Mouse (Mus musculus) testis, adult 2 months (tissue): ENCODE results near the gene Stk25. TPM values are rescaled to one million over a fixed set of nuclear protein-coding genes. Genes with fewer than 3 reads are reported as not detected.

Experiments used
- H3K27ac ChIP-seq: fragments of 200-500 bp; 2 replicates; pipeline ENCODE4 v1.5.1; 2012; ENCODE audit warnings: low read depth, low read length; ENCODE audit not compliant: control insufficient read depth, insufficient read depth
- H3K27me3 ChIP-seq: fragments of 200-500 bp; 2 replicates; pipeline ENCODE4 v1.6.1; 2012; ENCODE audit warnings: mild to moderate bottlenecking, low read length, moderate library complexity; ENCODE audit not compliant: control insufficient read depth, insufficient read depth
- H3K36me3 ChIP-seq: fragments of 200-500 bp; 2 replicates; pipeline ENCODE4 v1.6.1; 2012; ENCODE audit warnings: mild to moderate bottlenecking, low read length; ENCODE audit not compliant: control insufficient read depth, insufficient read depth
- H3K4me1 ChIP-seq: fragments of 200-500 bp; 2 replicates; pipeline ENCODE4 v1.6.1; 2012; ENCODE audit warnings: low read length; ENCODE audit not compliant: control insufficient read depth, insufficient read depth
- H3K4me3 ChIP-seq: fragments of 200-500 bp; 2 replicates; pipeline ENCODE4 v1.5.1; 2012; ENCODE audit warnings: low read depth, mild to moderate bottlenecking, low read length, moderate library complexity, mixed read lengths; ENCODE audit not compliant: control insufficient read depth
- CTCF ChIP-seq: fragments of 200-500 bp; IDR thresholded peaks from 2 replicates; pipeline ENCODE4 v1.5.1; 2012; ENCODE audit warnings: low read depth, mild to moderate bottlenecking, inconsistent platforms, low read length, moderate library complexity; ENCODE audit not compliant: control insufficient read depth, insufficient read depth, insufficient replicate concordance
- POLR2A ChIP-seq: fragments of 200-500 bp; IDR thresholded peaks from 2 replicates; pipeline ENCODE4 v1.6.1; 2012; ENCODE audit warnings: low read depth, mild to moderate bottlenecking, inconsistent platforms, low read length, moderate library complexity; ENCODE audit not compliant: control insufficient read depth
- polyA plus RNA-seq: library from polyadenylated mRNA; depleted of rRNA; stranded (reverse); fragments of >200 nt; gene quantifications from 2 replicates; pipeline ENCODE4 v1.2.3, GENCODE M21; 2012

Gene Stk25
- polyA plus RNA-seq, 1 experiment = 191 TPM

GRCm38 (mm10) chr1:93693943-93694342 is 35.5 kb upstream of the Stk25 start:
- no peak for TF ChIP-seq CTCF
- TF ChIP-seq POLR2A = no peak
- Histone ChIP-seq H3K4me3 (no peak overlapping the region), H3K36me3 (no peaks in the 10 kb centered on the region), H3K4me1 (no peaks in the 10 kb centered on the region), H3K27ac (no peak overlapping the region), H3K27me3 (no peaks in the 10 kb centered on the region)

DNA sequence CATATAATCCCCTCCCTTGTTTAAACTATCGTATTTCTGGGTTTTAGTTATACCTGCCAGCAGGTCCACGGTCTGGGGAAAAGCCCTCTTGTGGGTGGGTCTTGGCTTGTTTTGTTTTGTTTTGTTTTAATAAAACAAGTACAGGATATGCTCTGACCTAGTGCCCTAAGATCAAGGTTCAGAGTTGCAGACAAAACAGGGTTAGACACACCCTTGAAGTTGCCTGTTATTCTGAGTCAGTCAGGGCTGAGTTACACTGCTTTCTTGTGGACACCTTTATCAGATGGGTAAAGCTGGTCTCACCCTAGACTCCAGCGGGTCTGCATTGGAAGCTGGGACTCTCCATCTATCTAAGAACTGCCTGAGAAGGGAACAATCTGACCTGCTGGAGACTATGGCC is 35.0 kb upstream of the Stk25 start:
- H3K36me3 ChIP-seq = no peaks in the 10 kb centered on the region
- no peak overlapping the region for H3K4me3 ChIP-seq
- H3K27ac ChIP-seq = no peak overlapping the region
- H3K27me3 ChIP-seq = no peaks in the 10 kb centered on the region
- TF ChIP-seq CTCF = no peak
- no peak for TF ChIP-seq POLR2A
- H3K4me1 ChIP-seq = no peaks in the 10 kb centered on the region

GRCm38 (mm10) chr1:93692773-93693172 is 34.3 kb upstream of the Stk25 start:
- Histone ChIP-seq H3K27me3 (no peaks in the 10 kb centered on the region), H3K36me3 (no peaks in the 10 kb centered on the region), H3K4me3 (no peak overlapping the region), H3K4me1 (no peaks in the 10 kb centered on the region), H3K27ac (no peak overlapping the region)
- TF ChIP-seq POLR2A = no peak
- no peak for TF ChIP-seq CTCF

GRCm38 (mm10) chr1:93691786-93692357 is 33.4 kb upstream of the Stk25 start:
- Histone ChIP-seq H3K4me3 (no peak overlapping the region), H3K36me3 (no peaks in the 10 kb centered on the region), H3K27ac (no peak overlapping the region), H3K27me3 (no peaks in the 10 kb centered on the region), H3K4me1 (no peaks in the 10 kb centered on the region)
- no peak for TF ChIP-seq CTCF
- no peak for TF ChIP-seq POLR2A

DNA sequence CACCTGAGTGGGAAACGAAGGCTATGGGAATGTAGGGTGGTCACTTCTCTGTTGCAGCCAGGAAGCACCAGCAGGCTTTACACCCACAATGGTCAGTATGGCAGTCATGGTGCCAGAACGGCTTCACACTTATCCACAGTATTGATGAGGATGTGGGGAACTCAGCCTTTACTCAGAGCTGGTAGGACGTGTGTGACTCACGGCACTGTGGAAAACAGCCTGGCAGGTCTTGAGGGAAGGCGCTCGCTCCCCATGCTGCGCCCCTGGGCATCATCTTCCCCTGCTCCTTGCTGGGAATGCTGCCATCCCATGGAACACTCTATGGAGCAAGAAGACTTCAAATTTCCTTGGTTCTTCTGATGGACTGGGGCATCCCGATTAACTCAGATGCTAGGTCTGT is 32.6 kb upstream of the Stk25 start:
- no peaks in the 10 kb centered on the region for H3K36me3 ChIP-seq

GRCm38 (mm10) chr1:93689901-93690496 is 31.5 kb upstream of the Stk25 start:
- Histone ChIP-seq H3K4me3 (no peak overlapping the region), H3K4me1 (peaks cover 13% of the 10 kb centered on the region), H3K27me3 (no peaks in the 10 kb centered on the region), H3K36me3 (no peaks in the 10 kb centered on the region), H3K27ac (no peak overlapping the region)
- TF ChIP-seq CTCF (no peak), POLR2A (no peak)

More for the DNA sequence above, 32.6 kb upstream of the Stk25 start:
- no peak overlapping the region for H3K27ac ChIP-seq
- peaks cover 6% of the 10 kb centered on the region for H3K4me1 ChIP-seq
- no peaks in the 10 kb centered on the region for H3K27me3 ChIP-seq
- no peak overlapping the region for H3K4me3 ChIP-seq
- TF ChIP-seq POLR2A = no peak
- no peak for TF ChIP-seq CTCF

GRCm38 (mm10) chr1:93688154-93688553 is 29.7 kb upstream of the Stk25 start:
- Histone ChIP-seq H3K4me1 (peaks cover 13% of the 10 kb centered on the region), H3K27ac (no peak overlapping the region), H3K4me3 (no peak overlapping the region), H3K27me3 (no peaks in the 10 kb centered on the region), H3K36me3 (no peaks in the 10 kb centered on the region)
- no peak for TF ChIP-seq POLR2A
- no peak for TF ChIP-seq CTCF
